Mouse (Mus musculus): ENCODE measurements around the gene Ank3.

GRCm38 (mm10) chr10:69785235-69785634 is 386.7 kb downstream of the Ank3 start:
- TF ChIP-seq CTCF (conservative IDR thresholded peaks at IDR 0.05; ENCODE audit: insufficient read depth, insufficient read length, low read depth, low read length), result no peak
- TF ChIP-seq POLR2A (IDR thresholded peaks at IDR 0.05; ENCODE audit: low read depth, low read length), result no peak
